Mouse (Mus musculus): ENCODE data around the gene Pih1d1.
"Not testable (repeated sequence)": the region's sequence is repeated elsewhere in the genome, so short reads cannot be mapped to it uniquely, and the experiment has no call there.

Pih1d1 gene

GRCm38 (mm10) chr7:45154096-45154992 lies at the start of gene Pih1d1, which contains the start of gene Aldh16a1:
Gene Pih1d1, plus strand, starts transcription at chr7:45154303.
Gene Aldh16a1, minus strand, starts transcription at chr7:45154584.
- in situ Hi-C loops (cut with MboI; ENCODE audit: low sequenced_read_pairs), result no loop called here

GRCm38 (mm10) chr7:45104941-45105340 lies 49.2 kb upstream of the Pih1d1 start:
- in situ Hi-C loops (cut with MboI; ENCODE audit: low sequenced_read_pairs), result no loop called here

- in situ Hi-C loops (cut with MboI; ENCODE audit: low sequenced_read_pairs), result no loop called here
Observed at GRCm38 (mm10) chr7:45105491-45105890, 48.6 kb upstream of the Pih1d1 start.

GRCm38 (mm10) chr7:45106441-45106840 lies 47.7 kb upstream of the Pih1d1 start:
- in situ Hi-C loops (cut with MboI; ENCODE audit: low sequenced_read_pairs), result no loop called here

GRCm38 (mm10) chr7:45107052-45107645 lies 47.0 kb upstream of the Pih1d1 start:
- in situ Hi-C loops (cut with MboI; ENCODE audit: low sequenced_read_pairs), result no loop called here

GRCm38 (mm10) chr7:45110089-45110488 lies 44.0 kb upstream of the Pih1d1 start:
- in situ Hi-C loops (cut with MboI; ENCODE audit: low sequenced_read_pairs), result not testable (repeated sequence)

GRCm38 (mm10) chr7:45111940-45112339 lies 42.2 kb upstream of the Pih1d1 start:
- in situ Hi-C loops (cut with MboI; ENCODE audit: low sequenced_read_pairs), result no loop called here

- in situ Hi-C loops (cut with MboI; ENCODE audit: low sequenced_read_pairs), result no loop called here
Observed at GRCm38 (mm10) chr7:45112529-45112928, 41.6 kb upstream of the Pih1d1 start.

GRCm38 (mm10) chr7:45113476-45113875 lies 40.6 kb upstream of the Pih1d1 start:
- in situ Hi-C loops (cut with MboI; ENCODE audit: low sequenced_read_pairs), result no loop called here

GRCm38 (mm10) chr7:45117566-45117965 lies 36.5 kb upstream of the Pih1d1 start:
- in situ Hi-C loops (cut with MboI; ENCODE audit: low sequenced_read_pairs), result no loop called here

- in situ Hi-C loops (cut with MboI; ENCODE audit: low sequenced_read_pairs), result no loop called here
Observed at GRCm38 (mm10) chr7:45118336-45118735, 35.8 kb upstream of the Pih1d1 start.

- in situ Hi-C loops (cut with MboI; ENCODE audit: low sequenced_read_pairs), result no loop called here
Observed at GRCm38 (mm10) chr7:45119780-45120709, 34.1 kb upstream of the Pih1d1 start.

GRCm38 (mm10) chr7:45121404-45121803 lies 32.7 kb upstream of the Pih1d1 start:
- in situ Hi-C loops (cut with MboI; ENCODE audit: low sequenced_read_pairs), result no loop called here

- in situ Hi-C loops (cut with MboI; ENCODE audit: low sequenced_read_pairs), result no loop called here
Observed at GRCm38 (mm10) chr7:45121966-45122365, 32.1 kb upstream of the Pih1d1 start.

- in situ Hi-C loops (cut with MboI; ENCODE audit: low sequenced_read_pairs), result no loop called here
Observed at GRCm38 (mm10) chr7:45122561-45123185, 31.4 kb upstream of the Pih1d1 start.

GRCm38 (mm10) chr7:45123186-45123570 lies 30.9 kb upstream of the Pih1d1 start:
- in situ Hi-C loops (cut with MboI; ENCODE audit: low sequenced_read_pairs), result no loop called here

- in situ Hi-C loops (cut with MboI; ENCODE audit: low sequenced_read_pairs), result no loop called here
Observed at GRCm38 (mm10) chr7:45124224-45125143, 29.6 kb upstream of the Pih1d1 start, which contains the start of gene Rps11. Gene Rps11, minus strand, starts transcription at chr7:45124439.

- in situ Hi-C loops (cut with MboI; ENCODE audit: low sequenced_read_pairs), result no loop called here
Observed at GRCm38 (mm10) chr7:45125144-45125600, 28.9 kb upstream of the Pih1d1 start.

- in situ Hi-C loops (cut with MboI; ENCODE audit: low sequenced_read_pairs), result not testable (repeated sequence)
Observed at GRCm38 (mm10) chr7:45125649-45126048, 28.5 kb upstream of the Pih1d1 start.
